Mouse (Mus musculus) mammary gland, adult 2 months (tissue): Measurements from ENCODE around the gene 4930402F06Rik. TPM values are rescaled to one million over a fixed set of nuclear protein-coding genes. Genes with fewer than 3 reads are reported as not detected.

Experiments used
- polyA plus RNA-seq: library from polyadenylated mRNA; depleted of rRNA; stranded (reverse); fragments of >200 nt; gene quantifications from 2 replicates; pipeline ENCODE4 v1.2.3, GENCODE M21; 2012; ENCODE audit warnings: low replicate concordance; rRNA removed

4930402F06Rik gene
- polyA plus RNA-seq = not detected in 2 replicates

GRCm38 (mm10) chr2:35397096-35397495 is at the start of gene 4930402F06Rik:
Gene 4930402F06Rik, minus strand, starts transcription at chr2:35397175.

GRCm38 (mm10) chr2:35367629-35368028 is 29.3 kb downstream of the 4930402F06Rik start, which contains the start of gene 4930568D16Rik:
Gene 4930568D16Rik, minus strand, starts transcription at chr2:35367729.

GRCm38 (mm10) chr2:35336388-35337280 is 60.3 kb downstream of the 4930402F06Rik start, which contains the start of gene Stom:
Gene Stom, minus strand, starts transcription at chr2:35336976.

Other genes with a start within 250 kb of the 4930402F06Rik start
- gene Rab14, start 196.1 kb downstream of the 4930402F06Rik start, polyA plus RNA-seq = 50.0 and 508 TPM in 2 replicates
- 3,646 and 4,412 TPM in 2 replicates for gene Gsn, start 140.8 kb downstream of the 4930402F06Rik start, polyA plus RNA-seq
- gene Stom, start 60.2 kb downstream of the 4930402F06Rik start, polyA plus RNA-seq = 41.9 and 81.7 TPM in 2 replicates
- gene 4930568D16Rik, start 29.4 kb downstream of the 4930402F06Rik start, polyA plus RNA-seq = not detected in 2 replicates
- 9.9 and 15.3 TPM in 2 replicates for gene Ggta1, start 66.1 kb upstream of the 4930402F06Rik start, polyA plus RNA-seq
- 56.5 and 94.9 TPM in 2 replicates for gene Dab2ip, start 161.1 kb upstream of the 4930402F06Rik start, polyA plus RNA-seq